Mouse (Mus musculus): ENCODE results near the gene Cdca7.

Cdca7 gene

GRCm38 (mm10) chr2:72493039-72493438 lies 17.1 kb downstream of the Cdca7 start:
- DNase-seq, result no peak

- DNase-seq, result no peak
Measured at GRCm38 (mm10) chr2:72499074-72499721, 23.2 kb downstream of the Cdca7 start.

GRCm38 (mm10) chr2:72499782-72500411 lies 23.9 kb downstream of the Cdca7 start:
- DNase-seq, result no peak

GRCm38 (mm10) chr2:72502041-72502813 lies 26.3 kb downstream of the Cdca7 start:
- DNase-seq, result no peak

GRCm38 (mm10) chr2:72503646-72504045 lies 27.7 kb downstream of the Cdca7 start:
- DNase-seq, result no peak

GRCm38 (mm10) chr2:72507855-72508635 lies 32.1 kb downstream of the Cdca7 start:
- DNase-seq, result no peak

GRCm38 (mm10) chr2:72508891-72509290 lies 32.9 kb downstream of the Cdca7 start:
- no peak for DNase-seq

- DNase-seq, result no peak
Measured at GRCm38 (mm10) chr2:72515526-72515925, 39.6 kb downstream of the Cdca7 start.

- DNase-seq, result peak; percentile 79
Measured at GRCm38 (mm10) chr2:72515971-72516719, 40.2 kb downstream of the Cdca7 start.

GRCm38 (mm10) chr2:72516720-72517089 lies 40.7 kb downstream of the Cdca7 start:
- DNase-seq, result no peak

- DNase-seq, result no peak
Measured at GRCm38 (mm10) chr2:72524022-72524421, 48.1 kb downstream of the Cdca7 start.

- no peak for DNase-seq
Measured at GRCm38 (mm10) chr2:72525556-72525955, 49.6 kb downstream of the Cdca7 start.

- no peak for DNase-seq
Measured at GRCm38 (mm10) chr2:72529026-72529357, 53.0 kb downstream of the Cdca7 start.

GRCm38 (mm10) chr2:72529358-72530319 lies 53.7 kb downstream of the Cdca7 start:
- DNase-seq, result peak; percentile 26

- DNase-seq, result no peak
Measured at GRCm38 (mm10) chr2:72535889-72536288, 59.9 kb downstream of the Cdca7 start.
